Mouse (Mus musculus) left cerebral cortex, postnatal 25 days (tissue): ENCODE measurements at regions not wholly inside any gene's neighbourhood (a gene's known extent, or its start where the extent isn't known, plus 50 kb on each side); places are given as distances from the start of the nearest gene placed in this dataset.

Experiments
- DNase-seq, 2 experiments: peaks; one replicate each; pipeline ENCODE4 v3.0.0; 2022; ENCODE audit warnings: low spot score in 2 of 2, mixed read lengths in 1 of 2
- intact Hi-C: fragments of 180-260 bp; cut with DNase I; formaldehyde crosslinking; loops from one replicate; pipeline ENCODE4 v1.15.1; 2025

DNA sequence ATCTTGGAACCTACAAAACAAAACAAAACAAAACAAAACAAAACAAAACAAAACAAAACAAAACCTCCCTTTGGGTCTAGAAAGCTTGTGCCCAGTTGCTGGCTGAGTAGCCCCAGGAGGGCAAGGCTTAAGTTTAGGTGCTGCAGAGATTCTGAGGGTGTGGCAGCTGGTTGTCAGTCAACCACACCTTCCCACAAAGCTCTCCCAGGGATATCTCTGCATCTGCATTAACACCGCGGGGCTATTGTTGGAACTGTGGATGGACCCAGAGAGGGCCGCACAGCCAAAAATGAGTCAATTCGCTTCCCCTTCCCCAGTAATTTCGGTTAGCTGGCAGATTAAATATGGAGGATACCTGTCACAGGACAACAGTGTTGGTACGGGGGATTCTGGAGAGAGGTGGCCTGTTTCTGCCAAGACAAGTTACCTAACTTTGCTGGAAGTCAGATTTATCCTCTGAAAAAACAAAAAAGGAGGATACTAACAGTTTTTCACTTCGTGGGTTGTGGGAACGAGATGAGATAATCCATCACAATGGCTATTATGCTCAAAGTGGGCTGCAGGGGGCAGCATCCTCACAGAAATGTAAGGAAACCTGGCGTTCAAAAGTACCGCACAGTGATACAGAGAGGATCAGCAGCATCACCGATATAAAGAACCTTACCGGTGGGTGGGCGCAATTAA is 96.7 kb downstream of the 1500009L16Rik start:
- intact Hi-C loops = loop anchor here (1.0 to 5.0 kb wide), 3 partner anchors 199 to 693 kb away; no protein-coding TSS in a partner anchor
- DNase-seq = peak; percentile 83 to 91

DNA sequence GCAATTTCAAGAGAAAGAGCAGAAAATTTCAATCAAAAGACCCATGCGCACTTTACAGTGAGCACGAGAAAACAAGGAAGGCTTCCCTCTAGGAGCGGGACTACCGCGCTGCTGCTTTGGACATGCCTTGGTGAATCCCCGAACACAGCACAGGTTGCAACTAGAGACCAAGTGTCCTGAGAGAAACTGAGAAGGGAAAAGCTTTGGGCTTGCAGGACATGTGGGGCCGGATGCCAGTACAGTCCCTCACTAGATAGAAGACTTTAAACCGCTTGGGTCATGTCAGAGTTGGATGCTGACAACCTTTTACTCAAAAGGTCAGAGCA is 97.2 kb downstream of the 1500009L16Rik start:
- DNase-seq = no peak
- intact Hi-C loops = loop anchor here (1.0 to 10.0 kb wide), 5 partner anchors 199 to 692 kb away; no protein-coding TSS in a partner anchor

DNA sequence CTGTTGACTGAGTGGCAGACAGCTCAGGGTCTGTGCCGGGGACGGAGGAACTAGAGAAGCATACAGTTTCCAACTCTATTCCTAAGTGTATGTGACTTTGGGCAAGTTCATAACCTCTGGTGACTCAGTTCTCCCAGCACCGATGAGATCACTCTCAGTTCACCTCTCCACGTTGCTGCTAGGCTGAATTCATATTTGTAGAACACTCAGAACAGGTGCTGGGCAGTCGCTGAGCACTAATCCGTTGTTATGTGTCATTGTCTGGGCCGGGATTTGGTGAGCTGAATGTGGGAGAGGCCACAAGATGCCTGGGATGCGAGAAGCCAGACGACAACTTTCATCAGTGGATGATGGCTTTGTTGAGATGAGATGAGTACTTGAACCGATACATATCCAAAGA is 98.4 kb downstream of the 1500009L16Rik start:
- intact Hi-C loops = loop anchor here (5.0 to 10.0 kb wide), 2 partner anchors 544 to 616 kb away; no protein-coding TSS in a partner anchor

DNA sequence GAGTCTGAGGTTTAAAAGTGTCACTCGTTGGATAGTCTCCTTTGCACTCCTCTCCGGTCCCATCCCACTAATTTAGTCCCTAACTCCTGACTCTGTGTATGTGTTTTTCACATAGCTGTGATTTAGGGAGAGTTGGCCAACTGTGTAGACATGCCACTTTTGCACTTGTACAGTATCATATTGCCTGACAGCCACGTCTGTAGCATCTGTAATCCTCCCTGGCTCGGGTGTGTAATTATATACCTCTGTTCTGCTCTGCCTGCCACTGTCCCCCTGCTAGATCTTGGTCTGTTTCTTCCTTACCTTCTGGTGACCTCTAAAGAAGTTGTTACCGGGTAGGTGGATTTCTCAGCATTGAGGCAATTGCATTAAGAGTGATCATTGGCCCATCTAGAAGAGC is 103.4 kb downstream of the 1500009L16Rik start:
- intact Hi-C loops = loop anchor here (10.0 kb wide), 1 partner anchor 539 kb away; no protein-coding TSS in a partner anchor
- DNase-seq = no peak

More for the DNA sequence above, 98.4 kb downstream of the 1500009L16Rik start:
- no peak for DNase-seq

DNA sequence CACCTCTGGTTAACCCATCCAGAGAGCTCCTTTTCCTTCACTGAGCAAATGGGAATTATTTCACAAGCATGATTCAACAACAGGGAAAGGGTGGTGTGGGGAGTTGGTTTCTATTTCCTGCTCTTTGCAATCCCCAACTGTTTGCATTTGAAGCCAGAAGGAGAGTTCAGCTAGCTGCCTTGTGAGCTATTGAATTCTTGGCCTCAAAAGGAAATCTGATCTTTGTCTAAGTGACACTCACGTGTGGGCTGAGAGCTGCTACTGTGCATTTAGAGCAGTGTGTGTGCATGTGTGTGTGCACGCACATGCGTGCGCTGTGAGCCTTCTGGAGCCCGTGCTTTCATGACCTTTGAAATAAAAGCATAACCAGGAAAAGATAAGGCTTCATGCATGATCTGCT is 113.7 kb downstream of the 1500009L16Rik start:
- intact Hi-C loops = no loop called here
- peak; percentile 17 to 63 for DNase-seq

DNA sequence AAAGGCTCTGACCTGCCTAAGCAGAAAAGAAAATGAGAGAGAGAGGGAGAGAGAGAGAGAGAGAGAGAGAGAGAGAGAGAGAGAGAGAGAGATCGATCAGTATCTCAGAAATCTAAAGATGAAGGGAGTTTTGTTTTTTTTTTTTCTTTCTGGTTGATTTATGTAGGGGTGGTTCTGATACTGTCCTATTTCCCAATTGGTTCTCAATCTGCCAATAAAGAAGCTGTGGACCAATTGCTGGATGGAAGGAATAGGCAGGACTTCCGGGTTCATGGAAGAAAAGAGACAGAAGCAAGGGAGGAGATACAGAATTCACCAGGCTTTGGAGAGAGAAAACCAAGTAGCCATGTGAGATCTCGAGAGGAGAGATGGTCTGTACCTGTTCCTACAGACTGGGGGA is 117.6 kb downstream of the 1500009L16Rik start:
- no peak for DNase-seq
- intact Hi-C loops = no loop called here

DNA sequence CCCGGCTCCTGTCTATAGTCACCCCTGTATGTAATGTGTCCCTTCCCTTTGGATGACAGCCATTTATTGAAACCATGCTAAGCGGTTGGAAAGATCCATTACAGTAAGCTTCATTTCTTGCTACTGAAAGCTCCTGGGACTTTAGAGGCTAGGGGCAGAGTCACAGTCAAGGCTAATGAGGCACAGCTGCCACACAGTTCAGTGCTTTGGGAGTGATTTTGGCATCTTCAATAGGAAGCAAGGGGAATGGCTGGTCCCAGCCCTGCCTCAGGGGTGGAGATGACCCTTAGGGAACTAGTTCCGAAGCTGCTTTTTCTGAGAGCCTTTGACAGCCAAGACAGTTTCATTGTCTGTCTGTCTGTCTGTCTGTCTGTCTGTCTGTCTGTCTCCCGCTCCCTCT is 128.2 kb downstream of the 1500009L16Rik start:
- intact Hi-C loops = no loop called here
- DNase-seq = no peak

DNA sequence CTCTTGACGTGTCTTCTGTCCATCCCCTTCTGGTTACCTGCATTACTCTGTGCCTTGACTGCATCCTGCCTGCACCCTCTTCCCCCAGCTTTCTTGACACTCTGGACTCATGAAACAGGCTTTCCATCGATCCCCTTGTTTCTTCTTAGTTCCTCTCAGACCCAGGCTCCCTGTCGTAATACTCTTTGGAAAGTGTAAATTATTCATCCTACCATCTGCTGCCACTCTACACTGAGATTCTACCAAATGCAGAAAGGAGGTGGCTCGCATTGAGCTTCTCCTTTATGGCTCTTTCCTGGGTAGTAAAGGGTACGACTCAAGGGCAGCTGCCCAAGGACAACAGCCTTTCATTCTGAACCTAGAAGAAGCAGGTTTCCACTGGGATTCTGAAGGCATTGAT is 129.5 kb downstream of the 1500009L16Rik start:
- intact Hi-C loops = no loop called here
- peak in 1 of 2 experiments; percentile 38 for DNase-seq

DNA sequence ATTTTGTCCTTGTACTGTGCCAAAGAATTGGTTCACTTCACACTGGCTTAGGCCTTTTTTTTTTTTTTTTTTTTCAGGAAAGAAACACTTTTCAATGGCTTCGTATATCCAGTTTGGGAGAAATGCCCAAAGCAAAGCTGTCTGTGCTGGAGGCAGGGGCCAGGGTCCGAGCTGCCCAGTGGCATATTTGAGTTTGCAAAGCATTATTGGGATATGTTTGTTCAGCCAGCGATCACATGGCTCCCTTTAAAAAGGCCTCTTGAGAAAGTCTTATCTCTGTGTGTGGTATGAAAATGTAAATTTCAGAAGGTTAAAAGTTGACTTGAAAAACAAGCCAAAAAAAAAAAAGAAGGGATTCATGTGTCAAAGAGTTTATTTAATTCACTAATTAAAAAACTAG is 130.1 kb downstream of the 1500009L16Rik start:
- intact Hi-C loops = no loop called here
- DNase-seq = no peak

DNA sequence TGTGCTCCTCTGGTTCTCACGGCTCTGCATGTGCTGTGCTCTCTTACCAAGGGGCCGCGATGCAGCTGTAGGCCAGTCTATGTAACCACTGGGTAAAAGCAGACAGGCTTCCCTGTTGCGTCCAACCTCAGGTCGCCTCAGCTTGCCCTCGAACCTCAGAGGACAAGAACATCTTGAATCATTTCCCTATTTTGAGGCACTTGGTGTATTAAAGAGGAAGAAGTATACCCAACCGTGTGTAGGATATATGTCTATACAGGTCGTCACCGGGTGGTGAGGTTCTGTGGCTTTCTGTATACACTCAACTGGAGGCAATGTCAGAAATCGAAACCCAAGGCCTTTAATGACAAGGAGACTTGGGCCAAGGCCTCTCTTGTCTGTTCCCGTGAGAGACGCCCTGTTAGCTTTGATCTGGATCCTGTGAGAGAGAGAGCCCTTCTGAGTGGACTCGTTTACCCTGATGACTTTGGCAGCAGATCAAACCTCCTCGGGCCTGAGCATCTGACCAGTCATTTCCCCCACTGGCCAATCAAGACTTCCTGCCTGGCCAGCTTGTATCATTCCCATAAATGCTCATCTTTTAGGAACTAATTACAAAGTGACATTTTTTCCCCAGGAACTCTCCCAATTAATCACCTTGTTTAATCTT is 135.3 kb downstream of the 1500009L16Rik start:
- intact Hi-C loops = no loop called here
- DNase-seq = no peak

DNA sequence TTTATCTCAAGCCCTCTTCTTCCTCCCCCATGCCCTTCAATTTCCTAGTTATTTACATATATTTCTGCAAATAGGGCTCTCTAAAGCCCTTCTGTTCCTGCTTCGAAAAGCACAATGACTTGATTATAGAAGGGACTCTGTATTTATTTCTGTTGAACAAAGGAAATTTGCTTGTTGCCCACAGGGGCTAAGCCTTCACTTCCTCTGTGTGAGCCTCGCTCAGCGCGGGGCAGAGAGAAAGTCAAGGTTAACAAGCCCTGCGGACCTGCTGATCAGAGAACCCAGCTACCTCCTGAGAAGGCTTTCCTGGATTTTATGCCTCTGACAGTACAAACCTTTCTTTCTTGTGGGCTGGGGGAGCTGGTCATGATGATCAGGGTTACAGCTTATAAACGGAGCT is 136.0 kb downstream of the 1500009L16Rik start:
- DNase-seq = no peak
- intact Hi-C loops = no loop called here

DNA sequence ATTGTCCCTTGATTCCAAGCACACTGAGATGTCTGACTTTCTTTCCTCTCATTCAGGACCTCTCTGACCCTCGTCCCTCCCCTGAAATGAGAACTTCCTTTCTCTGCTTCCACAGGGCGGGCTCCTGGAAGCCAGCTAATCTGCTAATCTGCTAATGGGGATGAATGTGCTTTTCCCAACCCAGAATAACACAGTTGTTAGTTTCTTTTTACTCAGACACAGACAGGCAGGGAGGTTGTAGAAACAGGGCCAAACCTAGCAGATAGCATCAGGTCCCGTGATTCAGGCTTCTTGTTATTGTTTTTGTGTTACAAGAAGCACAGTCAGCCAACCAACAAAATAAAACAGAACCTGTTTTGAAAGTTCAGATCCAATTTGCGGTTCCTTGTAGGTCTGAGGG is 137.0 kb downstream of the 1500009L16Rik start:
- intact Hi-C loops = no loop called here
- DNase-seq = no peak

DNA sequence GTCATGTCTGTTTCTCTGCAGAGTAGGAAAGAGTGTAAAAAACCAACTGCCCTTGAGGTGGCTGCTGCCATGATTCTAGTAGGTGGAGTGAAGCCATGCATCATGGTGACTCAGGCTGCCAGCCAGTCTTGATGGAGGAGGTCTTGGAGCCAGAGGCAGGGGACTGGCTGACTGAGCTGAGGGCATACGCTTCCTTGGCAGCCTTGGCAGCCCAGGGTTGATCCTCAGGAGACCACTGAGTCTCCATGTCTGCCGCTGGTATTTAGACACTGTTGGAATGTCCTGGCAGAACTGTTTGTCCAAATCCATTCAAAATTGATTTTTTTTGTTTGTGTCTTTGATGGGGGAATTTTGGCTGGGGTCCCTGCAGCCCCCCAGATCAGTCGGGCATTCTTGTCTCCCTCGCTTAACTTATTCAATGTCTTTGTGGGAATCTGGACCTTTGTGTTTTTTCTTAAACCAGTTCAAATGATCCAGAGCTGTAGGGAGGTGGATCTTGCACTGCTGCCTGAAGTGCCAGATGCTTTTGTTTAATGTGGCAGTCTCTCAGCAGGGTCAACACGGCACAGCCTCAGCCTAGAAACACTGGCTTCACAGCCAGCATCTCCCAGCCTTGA is 139.0 kb downstream of the 1500009L16Rik start:
- DNase-seq = peak; percentile 4 to 7
- intact Hi-C loops = no loop called here

DNA sequence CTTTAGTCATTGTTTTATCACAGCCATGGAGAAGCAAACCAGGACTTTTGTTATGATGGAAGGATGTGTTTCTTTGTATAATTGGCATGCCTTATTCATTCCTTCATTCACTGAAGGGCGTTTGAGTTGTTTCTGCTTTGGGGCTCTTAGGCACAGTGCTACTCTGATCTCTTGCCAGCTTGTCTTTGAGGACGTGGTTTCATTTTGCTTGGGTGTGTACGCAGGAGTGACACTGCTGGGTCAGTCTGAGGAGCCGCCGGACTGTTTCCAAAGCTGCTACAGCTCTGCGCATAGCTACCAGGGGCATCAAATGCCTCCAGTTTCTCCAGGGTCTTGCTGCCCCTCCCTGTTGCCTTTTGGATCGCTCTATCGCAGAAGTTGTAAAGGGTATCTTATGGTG is 141.9 kb downstream of the 1500009L16Rik start:
- DNase-seq = no peak
- intact Hi-C loops = no loop called here

DNA sequence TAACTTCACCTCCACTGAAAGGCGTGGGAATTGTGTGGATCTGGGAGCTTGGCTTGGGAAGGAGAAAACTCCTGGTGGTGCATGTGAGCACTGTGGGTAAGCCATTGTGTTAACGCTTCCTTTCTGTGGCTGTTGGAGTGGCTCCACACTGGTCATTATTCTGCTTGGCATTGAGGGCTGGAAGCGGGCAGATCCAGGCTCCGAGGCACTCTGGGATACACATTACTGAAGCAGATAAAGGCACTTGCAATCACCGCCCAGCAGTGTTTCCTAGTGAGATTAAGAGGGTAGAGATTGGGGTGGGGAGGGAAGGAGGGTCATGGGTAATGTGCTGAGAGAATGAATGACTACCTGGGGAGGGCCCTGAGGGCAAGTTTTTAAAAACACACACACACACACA is 143.3 kb downstream of the 1500009L16Rik start:
- intact Hi-C loops = no loop called here
- DNase-seq = no peak

DNA sequence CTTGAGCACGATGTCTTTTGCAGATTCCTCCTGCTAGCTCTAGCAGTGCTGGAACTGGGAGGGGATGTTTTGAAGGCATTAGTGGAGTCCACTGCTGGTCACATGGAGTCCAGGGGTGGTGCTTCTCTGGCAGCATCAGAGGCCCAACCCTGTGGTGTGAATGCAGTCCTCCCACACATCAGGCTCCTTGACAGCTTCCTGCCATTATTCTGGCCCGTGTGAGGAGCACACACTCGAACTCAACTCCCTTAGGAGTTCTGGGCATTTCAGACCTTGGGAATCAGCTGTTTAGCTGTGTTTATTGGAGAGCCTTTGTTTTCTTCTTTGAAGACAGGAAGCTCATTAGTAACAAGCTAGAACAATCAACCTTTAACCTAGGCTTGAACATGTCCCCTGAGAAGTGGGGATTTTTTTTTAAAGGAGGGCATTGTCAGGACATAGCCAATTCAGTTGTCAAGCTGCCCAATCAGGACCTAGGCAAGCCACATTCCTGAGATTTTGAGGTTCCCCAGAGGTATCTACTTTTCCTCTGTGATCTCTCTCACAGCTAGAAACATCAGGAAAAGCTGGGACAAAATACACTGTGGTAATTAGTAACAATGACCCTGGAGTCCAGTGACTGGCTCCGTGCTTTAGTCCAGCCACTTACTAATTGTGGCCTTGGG is 149.2 kb downstream of the 1500009L16Rik start:
- no peak for DNase-seq
- intact Hi-C loops = no loop called here

DNA sequence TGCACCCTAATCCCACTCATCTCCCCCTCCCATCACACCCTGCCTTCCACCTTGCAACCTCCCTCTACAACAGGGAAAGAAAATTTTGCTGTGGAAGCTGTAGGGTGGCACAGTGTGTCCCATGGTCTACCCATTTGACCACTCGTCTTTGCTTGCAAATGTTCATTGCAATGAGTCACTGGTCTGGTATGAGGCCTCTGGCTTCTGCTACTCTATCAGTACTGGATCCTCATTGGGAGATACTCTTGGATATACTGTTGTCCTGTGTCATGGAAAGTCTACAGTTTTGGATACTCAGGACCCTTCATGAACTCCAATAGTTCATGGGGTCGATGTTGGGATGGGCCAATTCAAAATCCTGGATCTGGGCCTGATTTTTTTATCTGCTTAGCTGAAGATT is 156.1 kb downstream of the 1500009L16Rik start:
- intact Hi-C loops = no loop called here
- no peak for DNase-seq

DNA sequence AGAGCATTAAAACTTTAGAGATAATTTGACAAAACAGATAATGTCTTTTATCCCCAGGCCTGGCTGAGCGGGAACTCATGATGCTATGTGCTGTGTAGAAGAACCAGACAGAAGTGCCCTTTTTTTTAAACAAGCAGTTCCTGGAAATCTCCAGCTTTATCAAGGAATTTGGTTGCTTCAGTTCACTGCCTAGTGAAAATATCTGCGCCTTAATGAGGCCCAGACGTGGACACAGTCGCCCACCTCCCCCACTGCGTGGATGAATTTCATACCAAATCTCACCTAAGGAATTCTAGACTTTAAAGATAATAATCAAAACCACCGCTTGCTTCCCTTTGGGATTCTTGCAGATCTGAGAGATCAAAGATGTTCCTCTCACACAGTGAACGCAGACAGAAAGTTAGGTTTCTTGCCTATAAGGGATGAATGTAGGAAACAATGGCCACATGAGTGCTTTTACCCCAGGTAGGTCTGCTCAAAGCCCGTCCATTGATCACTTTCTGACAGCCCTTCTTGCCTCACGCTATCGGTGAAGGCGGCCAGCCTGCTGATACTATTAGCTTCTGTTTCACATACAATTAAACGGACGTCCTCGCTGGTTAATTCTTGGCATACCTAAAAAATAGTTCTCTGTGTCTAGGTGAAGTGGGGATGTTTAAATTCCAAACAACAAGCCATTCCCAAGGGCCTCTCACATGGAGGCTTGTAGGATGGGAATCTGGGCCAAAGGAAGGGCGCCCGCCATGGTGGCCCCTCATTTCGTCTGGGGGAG is 159.6 kb downstream of the 1500009L16Rik start:
- intact Hi-C loops = no loop called here
- DNase-seq = no peak

DNA sequence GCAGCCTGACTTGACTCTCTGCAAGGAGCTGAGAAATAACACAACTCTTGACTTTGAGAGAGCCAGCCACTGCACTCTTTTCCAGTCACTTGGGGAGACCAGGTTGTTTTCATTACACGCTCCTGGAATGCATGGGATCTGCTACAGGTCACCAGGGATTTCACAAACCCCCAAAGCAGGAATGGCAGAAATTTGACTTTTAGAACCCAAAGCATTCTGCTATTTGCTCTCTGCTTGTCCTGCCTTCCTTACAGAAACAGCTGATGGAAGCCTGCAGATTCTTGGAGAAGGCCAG is 160.2 kb downstream of the 1500009L16Rik start:
- intact Hi-C loops = no loop called here
- no peak for DNase-seq

DNA sequence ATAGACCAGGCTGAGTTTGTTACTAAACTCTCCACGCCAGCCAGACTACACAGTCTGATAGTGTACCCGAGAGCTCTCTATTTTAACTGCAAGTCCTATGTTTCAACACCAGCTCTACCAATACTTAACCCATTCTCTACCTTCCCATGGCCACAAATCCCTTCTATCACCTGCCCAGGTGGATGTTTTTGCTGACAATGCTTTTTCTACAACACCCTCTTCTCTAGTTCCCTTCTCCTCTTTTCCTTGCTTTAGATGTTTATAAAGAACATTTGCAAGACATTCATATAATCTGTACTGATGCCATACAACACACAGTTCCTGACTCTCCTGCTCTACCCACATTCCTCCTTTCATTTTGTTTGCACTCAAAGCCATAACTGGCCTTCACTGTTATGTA is 161.9 kb downstream of the 1500009L16Rik start:
- intact Hi-C loops = no loop called here
- no peak for DNase-seq
